Comparison of ENCODE assay signal across 35 mouse cellular contexts in the genomic region with DNA sequence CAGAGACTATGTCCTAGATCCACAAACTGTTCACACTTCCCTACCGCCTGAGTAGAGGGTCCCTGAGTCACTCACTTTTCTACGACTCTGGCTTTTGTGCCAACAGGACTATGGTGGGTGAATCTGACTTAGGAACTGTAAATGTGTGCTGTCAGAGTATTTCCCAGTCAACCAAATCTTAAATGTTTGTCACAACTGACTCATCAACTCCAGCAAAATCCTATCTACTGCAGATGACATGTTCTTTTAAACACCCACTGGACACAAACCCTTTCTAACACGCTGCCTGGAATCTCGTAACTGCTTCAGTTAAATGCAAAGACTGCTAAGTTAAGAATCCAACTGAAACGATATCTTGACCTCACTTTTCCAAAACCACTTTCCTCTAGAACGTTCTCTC.
"Had no signal": no experiment of that assay in that cellular context is flagged by ENCODE, and none has a peak within 500 bp of the region (broad histone marks: within the 10 kb centered on the region; RNA-seq: fewer than 3 reads in every experiment).

No protein-coding gene starts in this region.

- H3K9me3 ChIP-seq: heart, embryonic 12.5 days; heart, embryonic 13.5 days; heart, embryonic 15.5 days; hindbrain, embryonic 10.5 days; hindbrain, embryonic 12.5 days; hindbrain, embryonic 13.5 days; hindbrain, embryonic 15.5 days; intestine, embryonic 15.5 days; kidney, embryonic 15.5 days had no signal

- H3K36me3 ChIP-seq: hindbrain, embryonic 13.5 days; hindbrain, embryonic 15.5 days; intestine, embryonic 15.5 days had no signal

- DNase-seq: heart, postnatal 10 days; heart, postnatal 14 days; heart, postnatal 36 days; heart, postnatal 4 days; kidney, adult 11 months; kidney, adult 18-20 months; kidney, adult 2 months; kidney, adult 8-10 months; kidney, adult 9 months; kidney, postnatal 10 days; kidney, postnatal 14 days; kidney, postnatal 25 days; kidney, postnatal 36 days; kidney, postnatal 4 days; layer of hippocampus, adult 9-11 months; layer of hippocampus, postnatal 36 days had no signal

- H3K4me1 ChIP-seq: hindbrain, embryonic 12.5 days; hindbrain, embryonic 15.5 days; intestine, embryonic 15.5 days; kidney, embryonic 15.5 days had no signal

- H3K4me3 ChIP-seq: heart, embryonic 12.5 days; heart, embryonic 13.5 days; heart, embryonic 15.5 days; hindbrain, embryonic 10.5 days; hindbrain, embryonic 12.5 days; hindbrain, embryonic 13.5 days; hindbrain, embryonic 15.5 days; intestine, embryonic 15.5 days; kidney, embryonic 15.5 days; layer of hippocampus, adult 2 months; left cerebral cortex, adult 2 months had no signal

- H3K4me2 ChIP-seq: heart, embryonic 11.5 days; heart, embryonic 12.5 days; heart, embryonic 13.5 days; heart, embryonic 15.5 days; hindbrain, embryonic 12.5 days; hindbrain, embryonic 13.5 days; hindbrain, embryonic 14.5 days; hindbrain, embryonic 15.5 days; intestine, embryonic 15.5 days; kidney, embryonic 15.5 days had no signal

- ATAC-seq: hindbrain, embryonic 16.5 days; hindbrain, postnatal 0 days; inflammation-experienced regulatory T-cells, adult 6 months; intestine, embryonic 15.5 days; intestine, embryonic 16.5 days; intestine, postnatal 0 days had no signal

- H3K27me3 ChIP-seq: heart, embryonic 12.5 days; heart, embryonic 13.5 days; heart, embryonic 15.5 days; hindbrain, embryonic 12.5 days; hindbrain, embryonic 13.5 days; hindbrain, embryonic 15.5 days; intestine, embryonic 15.5 days; kidney, embryonic 15.5 days had no signal

- H3K27ac ChIP-seq: heart, embryonic 13.5 days; heart, embryonic 15.5 days; hindbrain, embryonic 10.5 days; hindbrain, embryonic 12.5 days; hindbrain, embryonic 13.5 days; hindbrain, embryonic 14.5 days; hindbrain, embryonic 15.5 days; hindbrain, postnatal 0 days; intestine, embryonic 15.5 days; kidney, embryonic 15.5 days; kidney, postnatal 0 days; layer of hippocampus, adult 2 months; left cerebral cortex, adult 2 months had no signal

- H3K9ac ChIP-seq: heart, embryonic 12.5 days; heart, embryonic 13.5 days; heart, embryonic 15.5 days; hindbrain, embryonic 12.5 days; hindbrain, embryonic 13.5 days; hindbrain, embryonic 14.5 days; hindbrain, embryonic 15.5 days; intestine, embryonic 15.5 days; kidney, embryonic 15.5 days had no signal
